ENCODE assay signal across 8 mouse cellular contexts in the genomic region with DNA sequence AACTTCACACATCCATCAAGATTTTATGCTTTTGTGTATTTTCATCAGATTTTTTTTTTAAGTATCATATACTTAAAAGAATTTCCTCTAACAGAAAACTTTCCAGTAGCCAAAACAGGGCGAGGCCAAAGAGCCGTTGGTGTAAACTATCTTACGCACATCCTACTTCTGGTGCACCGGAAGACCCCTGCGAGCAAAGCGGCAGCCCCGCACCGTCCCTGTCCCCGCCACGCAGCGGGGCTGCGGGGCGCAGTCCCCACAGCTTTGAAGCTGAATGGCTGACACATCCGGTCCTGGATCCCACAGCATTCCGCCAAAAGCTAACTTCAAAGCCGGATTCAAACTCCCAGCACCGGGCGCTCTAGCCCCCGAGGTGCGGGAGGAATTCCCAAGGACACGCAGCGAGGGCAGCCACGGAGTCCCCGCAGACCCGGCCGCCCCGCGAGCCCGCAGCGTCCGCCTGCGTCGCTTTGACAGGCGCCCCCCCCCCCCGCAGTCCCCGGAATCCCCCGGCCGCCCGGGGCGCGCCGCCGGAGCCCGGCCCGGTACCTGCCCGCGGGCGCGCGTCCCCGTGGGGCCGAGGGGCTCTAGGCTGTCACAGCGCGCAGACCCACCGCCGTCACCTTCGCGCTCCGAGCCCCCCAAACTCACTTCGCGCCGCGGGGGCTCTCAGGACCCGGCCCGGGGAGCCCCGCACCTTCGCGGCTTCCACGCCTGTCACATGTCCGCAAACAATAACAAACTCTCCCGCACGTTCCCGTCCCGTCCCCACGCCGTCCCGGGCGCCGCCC. TPM values are rescaled to one million over a fixed set of nuclear protein-coding genes. Genes with fewer than 3 reads are reported as not detected.
A peak's percentile ranks its signal among the peaks of the same experiment; 100 is the strongest.
DNase-seq lines count a peak whose midpoint lies in the region; ATAC-seq and TF ChIP-seq lines count a peak whose summit lies in the region.

No protein-coding gene starts in this region.

- H3K27ac ChIP-seq in layer of hippocampus, adult 2 months: peak overlapping the region; percentile 86
- peak overlapping the region; percentile 96 for H3K27ac ChIP-seq in heart, embryonic 11.5 days (ENCODE audit: low read depth, low read length)
- H3K27ac ChIP-seq in limb, embryonic 14.5 days (replicated peaks; ENCODE audit: low read depth, low read length): peak overlapping the region; percentile 95

- peak overlapping the region; percentile 77 for H3K4me3 ChIP-seq in layer of hippocampus, adult 2 months
- peak overlapping the region; percentile 96 for H3K4me3 ChIP-seq in heart, embryonic 11.5 days (ENCODE audit: low read depth, low read length)
- peak overlapping the region; percentile 92 for H3K4me3 ChIP-seq in limb, embryonic 14.5 days (replicated peaks; ENCODE audit: low read length)

- no peak for DNase-seq in layer of hippocampus, adult 2 months (ENCODE audit: low spot score in 2 of 2)
- no peak for DNase-seq in layer of hippocampus, postnatal 25 days (ENCODE audit: extremely low spot score in 1 of 2, low spot score in 1 of 2)
- DNase-seq in cerebellum, adult 9-10 months: peak; percentile 53
- no peak for DNase-seq in limb, embryonic 14.5 days (ENCODE audit: low spot score)
- DNase-seq in naive thymus-derived CD4-positive, alpha-beta T cell, adult 2 months (ENCODE audit: low read depth): peak; percentile 90
- peak; percentile 71 for DNase-seq in thymus, postnatal 14 days
- no peak for DNase-seq in urinary bladder, postnatal 25 days (ENCODE audit: low spot score)

- 2% methylated on average over 57 of the region's 79 CpGs for WGBS in heart, embryonic 11.5 days (ENCODE audit: insufficient replicate concordance)
- WGBS in limb, embryonic 14.5 days: under 1% methylated on average over 32 of the region's 79 CpGs

- no peaks in the 10 kb centered on the region for H3K9me3 ChIP-seq in heart, embryonic 11.5 days (replicated peaks; ENCODE audit: control insufficient read depth, low read length)
- H3K9me3 ChIP-seq in limb, embryonic 14.5 days (ENCODE audit: control insufficient read depth, low read length): no peaks in the 10 kb centered on the region

- H3K27me3 ChIP-seq in heart, embryonic 11.5 days (ENCODE audit: control insufficient read depth, insufficient read depth, low read length): no peaks in the 10 kb centered on the region
- no peaks in the 10 kb centered on the region for H3K27me3 ChIP-seq in limb, embryonic 14.5 days (ENCODE audit: control insufficient read depth, insufficient read depth, low read length)

- ATAC-seq in heart, embryonic 11.5 days (replicated peaks; ENCODE audit: insufficient number of reproducible peaks, low FRiP score, low TSS enrichment): peak; percentile 2; the same call in 1 of the 2 replicates
- ATAC-seq in limb, embryonic 14.5 days (ENCODE audit: low FRiP score, low read depth): peak; percentile 11; the same call in 1 of the 2 replicates

- peak overlapping the region; percentile 92 for H3K9ac ChIP-seq in heart, embryonic 11.5 days (ENCODE audit: low read depth, low read length)
- H3K9ac ChIP-seq in limb, embryonic 14.5 days (ENCODE audit: low read depth, low read length, severe bottlenecking): peak overlapping the region; percentile 90

- no peak for TF ChIP-seq POLR2A in limb, embryonic 14.5 days (IDR thresholded peaks at IDR 0.05; ENCODE audit: borderline replicate concordance, extremely low read depth, insufficient read depth, insufficient read length)

- peak overlapping the region; percentile 84 for H3K4me2 ChIP-seq in heart, embryonic 11.5 days
- H3K4me2 ChIP-seq in limb, embryonic 14.5 days (replicated peaks; ENCODE audit: low read depth, low read length, severe bottlenecking): peak overlapping the region; percentile 92

- no peaks in the 10 kb centered on the region for H3K36me3 ChIP-seq in heart, embryonic 11.5 days (ENCODE audit: control insufficient read depth, insufficient read depth, low read length)
- H3K36me3 ChIP-seq in limb, embryonic 14.5 days (ENCODE audit: control insufficient read depth, insufficient read depth, low read length): no peaks in the 10 kb centered on the region

- peaks cover 21% of the 10 kb centered on the region for H3K4me1 ChIP-seq in heart, embryonic 11.5 days (ENCODE audit: control insufficient read depth, insufficient read depth, low read length)
- peaks cover 19% of the 10 kb centered on the region for H3K4me1 ChIP-seq in limb, embryonic 14.5 days (ENCODE audit: control insufficient read depth, insufficient read depth, low read length)

- no peak for TF ChIP-seq CTCF in layer of hippocampus, adult 2 months (conservative IDR thresholded peaks at IDR 0.05)

RNA-seq across cellular contexts. Expression of a gene that starts 1.0 kb away (rescaled TPM):
- total RNA-seq in layer of hippocampus, adult 2 months (2021): 10 to 100 TPM in 1 of 2 experiments, 1 to 10 TPM in 1; 9.4 to 11.2 TPM
- 10 to 100 TPM; 10.1 to 12.0 TPM for total RNA-seq in layer of hippocampus, postnatal 25 days (2021)
- polyA plus RNA-seq in heart, embryonic 11.5 days (2014; fragmentation: Nextera tagmentation; extraction: Ambion mirVana): 15.8 and 19.3 TPM in 2 replicates
- 11.4 and 12.5 TPM in 2 replicates for polyA plus RNA-seq in limb, embryonic 14.5 days (2012; rRNA removed)
- polyA plus RNA-seq in limb, embryonic 14.5 days (2014; fragmentation: Nextera tagmentation; extraction: Ambion mirVana): 15.5 and 15.8 TPM in 2 replicates

Comparison
In these comparisons a context has a peak if more than half of its experiments do, and no peak if none do; other contexts are left out.
1. DNase-seq: peak in cerebellum, adult 9-10 months (single experiment), naive thymus-derived CD4-positive, alpha-beta T cell, adult 2 months (single experiment) and thymus, postnatal 14 days (single experiment); none in layer of hippocampus, adult 2 months (0 of 2), layer of hippocampus, postnatal 25 days (0 of 2), limb, embryonic 14.5 days (single experiment) and urinary bladder, postnatal 25 days (single experiment).
2. Peak in every context shown above with its lines, with median percentiles within 50 percentile points of each other: H3K27ac ChIP-seq and H3K4me3 ChIP-seq.